Mouse (Mus musculus) erythroblast, embryonic 14.5 days (primary cell): ENCODE measurements around the gene Rln3. TPM values are rescaled to one million over a fixed set of nuclear protein-coding genes. Genes with fewer than 3 reads are reported as not detected.

ENCODE experiments used
- H3K27me3 ChIP-seq: 2 replicates; pipeline ENCODE4 v1.6.1; 2012; ENCODE audit warnings: inconsistent platforms; ENCODE audit not compliant: control insufficient read depth
- H3K36me3 ChIP-seq: 2 replicates; pipeline ENCODE4 v1.6.1; 2012; ENCODE audit warnings: mild to moderate bottlenecking, inconsistent platforms; ENCODE audit not compliant: control insufficient read depth
- H3K4me1 ChIP-seq: 2 replicates; pipeline ENCODE4 v1.6.1; 2012; ENCODE audit warnings: inconsistent platforms; ENCODE audit not compliant: control insufficient read depth
- H3K4me3 ChIP-seq: replicated peaks from 2 replicates; pipeline ENCODE3; 2012; ENCODE audit warnings: moderate library complexity, mild to moderate bottlenecking, inconsistent platforms
- H3K9me3 ChIP-seq: 2 replicates; pipeline ENCODE4 v1.6.1; 2012; ENCODE audit warnings: low read length, inconsistent platforms, mixed read lengths; ENCODE audit not compliant: control insufficient read depth
- GATA1 ChIP-seq: IDR thresholded peaks from 2 replicates; pipeline ENCODE4 v1.6.1; 2012; ENCODE audit warnings: low read length, inconsistent platforms, mixed read lengths
- TAL1 ChIP-seq: IDR thresholded peaks from 3 replicates; pipeline ENCODE4 v1.6.1; 2012; ENCODE audit warnings: low read length, inconsistent platforms, mixed read lengths
- polyA plus RNA-seq: library from polyadenylated mRNA; stranded (reverse); fragments of >175 nt; gene quantifications from 2 replicates; pipeline ENCODE4 v1.2.3, GENCODE M21; 2012

Rln3 gene
- polyA plus RNA-seq, 1 experiment = not detected

DNA sequence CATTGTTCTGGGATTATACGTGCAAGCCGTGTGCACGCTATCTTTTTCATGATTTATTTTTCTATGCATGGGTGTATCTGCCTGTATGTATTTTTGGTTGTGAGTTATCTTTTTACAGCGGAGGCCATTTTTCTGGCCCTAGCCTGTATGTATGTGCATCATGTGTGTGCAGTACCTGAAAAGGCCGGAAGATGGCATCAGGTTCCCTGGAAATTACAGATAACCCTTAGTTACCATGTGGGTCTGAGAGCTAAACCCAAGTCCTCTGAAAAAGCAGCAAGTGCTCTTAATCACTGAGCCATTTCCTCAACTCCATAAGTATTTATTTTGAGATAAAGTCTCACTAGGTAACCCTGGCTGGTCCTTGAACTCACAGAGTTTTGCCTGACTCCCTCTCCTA lies 8.4 kb upstream of the Rln3 start:
- no peak overlapping the region for H3K4me3 ChIP-seq
- H3K36me3 ChIP-seq = no peaks in the 10 kb centered on the region
- H3K4me1 ChIP-seq = peaks cover 2% of the 10 kb centered on the region; the same call in 1 of the 2 replicates
- TF ChIP-seq TAL1 (no peak), GATA1 (no peak)
- peaks cover 3% of the 10 kb centered on the region for H3K27me3 ChIP-seq
- peaks cover 2% of the 10 kb centered on the region; the same call in 1 of the 2 replicates for H3K9me3 ChIP-seq

DNA sequence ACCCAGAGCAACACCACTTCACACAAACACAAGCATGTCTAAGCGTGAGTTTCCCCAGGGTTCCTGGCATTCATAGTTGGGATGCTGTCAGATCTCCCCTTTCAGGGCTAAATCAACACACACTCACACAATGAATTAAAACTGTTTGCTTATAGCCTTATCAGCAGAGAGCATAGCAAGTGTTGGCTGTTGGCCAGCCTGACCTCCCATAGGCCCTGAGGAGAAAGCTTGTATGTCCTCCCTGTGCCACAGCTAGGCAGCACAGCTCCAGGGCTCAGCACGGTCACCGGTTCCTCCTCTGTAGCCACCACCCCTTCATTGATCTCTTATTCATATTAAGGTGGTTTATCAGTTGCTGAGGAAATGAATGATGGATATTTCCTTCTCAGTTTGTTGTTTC lies 7.9 kb upstream of the Rln3 start:
- Histone ChIP-seq H3K27me3 (peaks cover 3% of the 10 kb centered on the region), H3K4me3 (no peak overlapping the region), H3K4me1 (peaks cover 2% of the 10 kb centered on the region; the same call in 1 of the 2 replicates), H3K9me3 (peaks cover 2% of the 10 kb centered on the region; the same call in 1 of the 2 replicates), H3K36me3 (no peaks in the 10 kb centered on the region)
- TF ChIP-seq TAL1 (no peak), GATA1 (no peak)

GRCm38 (mm10) chr8:84048171-84048570 lies 3.4 kb upstream of the Rln3 start:
- no peak overlapping the region for H3K4me3 ChIP-seq
- H3K27me3 ChIP-seq = peaks cover 31% of the 10 kb centered on the region
- TF ChIP-seq GATA1 (no peak), TAL1 (no peak)
- no peaks in the 10 kb centered on the region for H3K36me3 ChIP-seq
- H3K4me1 ChIP-seq = peaks cover 2% of the 10 kb centered on the region; the same call in 1 of the 2 replicates
- H3K9me3 ChIP-seq = peaks cover 3% of the 10 kb centered on the region; the same call in 1 of the 2 replicates

DNA sequence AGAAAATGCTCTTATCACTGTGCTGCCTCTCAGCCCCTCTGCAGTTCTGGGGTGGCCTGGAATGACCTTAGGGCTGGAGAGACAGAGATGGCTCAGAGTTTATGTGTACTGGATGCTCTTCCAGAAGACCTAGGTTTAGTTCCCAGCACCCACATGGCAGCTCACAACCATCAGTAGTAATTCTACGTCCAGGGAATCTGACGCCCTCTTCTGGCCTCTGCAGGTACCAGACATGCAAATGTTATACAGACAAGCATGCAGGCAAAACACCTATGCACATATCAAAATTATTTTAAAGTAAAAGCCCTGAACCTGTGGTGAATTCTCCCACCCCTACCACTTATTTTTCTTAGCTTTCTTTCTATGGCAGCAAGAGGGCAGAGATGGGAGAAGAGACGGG lies 1.7 kb upstream of the Rln3 start:
- no peak for TF ChIP-seq TAL1
- no peak for TF ChIP-seq GATA1
- peaks cover 4% of the 10 kb centered on the region for H3K4me1 ChIP-seq
- H3K36me3 ChIP-seq = no peaks in the 10 kb centered on the region
- peaks cover 3% of the 10 kb centered on the region; the same call in 1 of the 2 replicates for H3K9me3 ChIP-seq
- H3K4me3 ChIP-seq = no peak overlapping the region
- H3K27me3 ChIP-seq = peaks cover 47% of the 10 kb centered on the region

DNA sequence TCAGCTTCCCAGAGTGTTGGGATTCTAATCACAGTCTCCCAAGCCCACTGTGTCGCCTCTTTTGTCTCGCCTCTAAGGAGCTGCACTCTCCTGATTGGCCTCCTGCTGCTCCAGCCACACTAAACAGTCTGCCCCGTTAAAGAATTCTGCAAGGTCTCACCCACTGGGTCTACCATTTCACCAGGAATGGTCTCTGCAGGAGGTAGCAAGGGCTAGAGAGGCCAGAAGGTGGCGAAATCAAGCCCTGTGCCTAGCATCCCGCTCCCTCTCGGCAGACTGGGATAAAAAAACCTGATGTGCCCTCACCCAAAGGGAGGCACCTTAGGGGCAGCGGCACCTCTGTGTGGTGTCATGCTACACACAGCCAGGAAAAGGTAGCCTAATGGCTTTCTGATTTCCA lies 697 bp downstream of the Rln3 start:
- Histone ChIP-seq H3K9me3 (peaks cover 3% of the 10 kb centered on the region; the same call in 1 of the 2 replicates), H3K27me3 (peaks cover 49% of the 10 kb centered on the region), H3K4me1 (peaks cover 4% of the 10 kb centered on the region), H3K4me3 (no peak overlapping the region), H3K36me3 (no peaks in the 10 kb centered on the region)
- TF ChIP-seq GATA1 (no peak), TAL1 (no peak)

DNA sequence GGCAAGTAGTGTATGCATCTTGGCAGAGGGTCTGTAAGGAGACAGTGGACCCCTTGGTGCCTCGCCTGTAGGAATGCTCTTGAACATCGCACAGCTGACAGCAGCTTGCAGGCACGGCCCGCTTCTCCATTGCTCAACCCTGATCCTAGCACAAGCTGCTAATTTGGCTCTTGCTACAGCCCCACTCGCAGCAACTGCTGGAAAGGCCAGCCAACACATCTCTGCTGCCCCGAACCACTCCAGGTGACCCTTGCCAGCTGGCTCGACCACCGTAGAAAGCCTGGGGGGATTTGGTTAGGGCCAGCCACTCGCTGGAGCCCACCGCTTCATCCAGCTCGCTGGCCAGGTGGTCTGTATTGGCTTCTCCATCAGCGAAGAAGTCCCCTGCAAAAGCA lies 1.9 kb downstream of the Rln3 start:
- H3K27me3 ChIP-seq = peaks cover 49% of the 10 kb centered on the region
- no peak for TF ChIP-seq GATA1
- TF ChIP-seq TAL1 = no peak
- peaks cover 4% of the 10 kb centered on the region for H3K4me1 ChIP-seq
- no peaks in the 10 kb centered on the region for H3K36me3 ChIP-seq
- H3K4me3 ChIP-seq = no peak overlapping the region
- H3K9me3 ChIP-seq = peaks cover 3% of the 10 kb centered on the region; the same call in 1 of the 2 replicates

GRCm38 (mm10) chr8:84042066-84042947 lies 2.5 kb downstream of the Rln3 start, which contains the start of gene Il27ra:
TSS of gene Il27ra (minus strand) at chr8:84042589.
- TF ChIP-seq TAL1 = no peak
- TF ChIP-seq GATA1 = no peak
- peak within 1 kb of the TSS; percentile 38 for H3K4me3 ChIP-seq
- peaks cover 49% of the 10 kb centered on the region for H3K27me3 ChIP-seq
- H3K4me1 ChIP-seq = peaks cover 4% of the 10 kb centered on the region
- no peaks in the 10 kb centered on the region for H3K36me3 ChIP-seq
- peaks cover 3% of the 10 kb centered on the region; the same call in 1 of the 2 replicates for H3K9me3 ChIP-seq

- TF ChIP-seq TAL1 = no peak
- TF ChIP-seq GATA1 = no peak
- Histone ChIP-seq H3K27me3 (peaks cover 30% of the 10 kb centered on the region), H3K9me3 (no peaks in the 10 kb centered on the region), H3K4me3 (no peak overlapping the region), H3K36me3 (no peaks in the 10 kb centered on the region), H3K4me1 (peaks cover 4% of the 10 kb centered on the region)
These were observed 5.8 kb downstream of the Rln3 start for GRCm38 (mm10) chr8:84039050-84039449.

- Histone ChIP-seq H3K4me3 (no peak overlapping the region), H3K36me3 (no peaks in the 10 kb centered on the region), H3K9me3 (no peaks in the 10 kb centered on the region), H3K4me1 (peaks cover 4% of the 10 kb centered on the region), H3K27me3 (peaks cover 20% of the 10 kb centered on the region)
- TF ChIP-seq TAL1 = no peak
- TF ChIP-seq GATA1 = no peak
These were observed 6.8 kb downstream of the Rln3 start for GRCm38 (mm10) chr8:84038015-84038414.
